Mouse (Mus musculus) cerebral cortex, adult 2 months (tissue): Measurements from ENCODE around the gene Pipox.

Experiments used
- WGBS: fragments of 180-500 bp; shearing (Covaris S2); methylation state at CpG from one replicate; pipeline ENCODE4 v1.1.7; 2018; 5-methylcytosine and 5-hydroxymethylcytosine counted together

Pipox gene

GRCm38 (mm10) chr11:77908468-77908867 is 14.6 kb upstream of the Pipox start:
- 79% methylated on average over 4 of the region's 4 CpGs for WGBS

GRCm38 (mm10) chr11:77906747-77907174 is 12.9 kb upstream of the Pipox start:
- WGBS: 35% methylated on average over 9 of the region's 9 CpGs

GRCm38 (mm10) chr11:77906097-77906687 is 12.3 kb upstream of the Pipox start:
- WGBS: 54% methylated on average over 19 of the region's 19 CpGs

- 71% methylated on average over 1 of the region's 1 CpGs for WGBS
Observed at GRCm38 (mm10) chr11:77904707-77905106, 10.8 kb upstream of the Pipox start.

- WGBS: 42% methylated on average over 3 of the region's 3 CpGs
Observed at GRCm38 (mm10) chr11:77903761-77904160, 9.9 kb upstream of the Pipox start.

- 40% methylated on average over 8 of the region's 8 CpGs for WGBS
Observed at GRCm38 (mm10) chr11:77901775-77902355, 8.0 kb upstream of the Pipox start.

GRCm38 (mm10) chr11:77901366-77901765 is 7.5 kb upstream of the Pipox start:
- WGBS: 42% methylated on average over 5 of the region's 5 CpGs

GRCm38 (mm10) chr11:77900696-77901095 is 6.8 kb upstream of the Pipox start:
- 89% methylated on average over 4 of the region's 4 CpGs for WGBS

GRCm38 (mm10) chr11:77900187-77900586 is 6.3 kb upstream of the Pipox start:
- WGBS: 93% methylated on average over 3 of the region's 3 CpGs

- 22% methylated on average over 23 of the region's 23 CpGs for WGBS
Observed at GRCm38 (mm10) chr11:77896820-77897805, 3.2 kb upstream of the Pipox start.

- 27% methylated on average over 6 of the region's 6 CpGs for WGBS
Observed at GRCm38 (mm10) chr11:77896480-77896819, 2.6 kb upstream of the Pipox start.

- WGBS: 63% methylated on average over 9 of the region's 9 CpGs
Observed at GRCm38 (mm10) chr11:77896011-77896410, 2.1 kb upstream of the Pipox start.

- 86% methylated on average over 2 of the region's 2 CpGs for WGBS
Observed at GRCm38 (mm10) chr11:77894967-77895366, 1.1 kb upstream of the Pipox start.

GRCm38 (mm10) chr11:77893283-77893682 is 613 bp downstream of the Pipox start:
- 68% methylated on average over 6 of the region's 6 CpGs for WGBS

GRCm38 (mm10) chr11:77892883-77893282 is 1.0 kb downstream of the Pipox start:
- WGBS: 48% methylated on average over 5 of the region's 5 CpGs

- 78% methylated on average over 2 of the region's 2 CpGs for WGBS
Observed at GRCm38 (mm10) chr11:77890648-77891258, 3.1 kb downstream of the Pipox start.

GRCm38 (mm10) chr11:77889484-77889883 is 4.4 kb downstream of the Pipox start:
- WGBS: 43% methylated on average over 2 of the region's 2 CpGs

GRCm38 (mm10) chr11:77888846-77889245 is 5.0 kb downstream of the Pipox start:
- WGBS: 83% methylated on average over 5 of the region's 5 CpGs

- 37% methylated on average over 17 of the region's 17 CpGs for WGBS
Observed at GRCm38 (mm10) chr11:77887373-77887960, 6.4 kb downstream of the Pipox start.

- WGBS: 73% methylated on average over 8 of the region's 8 CpGs
Observed at GRCm38 (mm10) chr11:77885246-77885575, 8.7 kb downstream of the Pipox start.

GRCm38 (mm10) chr11:77884524-77885245 is 9.2 kb downstream of the Pipox start:
- 79% methylated on average over 10 of the region's 10 CpGs for WGBS
